Mouse (Mus musculus) heart, postnatal 36 days (tissue): ENCODE data around the gene Cd83. TPM values are rescaled to one million over a fixed set of nuclear protein-coding genes. Genes with fewer than 3 reads are reported as not detected.
A peak's percentile ranks its signal among the peaks of the same experiment; 100 is the strongest.

Source experiments
- DNase-seq, 2 experiments: peaks; one replicate each; pipeline ENCODE4 v3.0.0; 2021 to 2022
- intact Hi-C: fragments of 180-260 bp; cut with DNase I; formaldehyde crosslinking; loops from one replicate; pipeline ENCODE4 v1.15.1; 2025
- total RNA-seq, 2 experiments: library from RNA; stranded (reverse); gene quantifications; 2 replicates each; pipeline ENCODE4 v1.2.3; 2021

Cd83 gene
- total RNA-seq, result 1 to 10 TPM; 4.1 to 4.5 TPM

GRCm38 (mm10) chr13:43784725-43785711 is at the start of gene Cd83:
Gene Cd83 (plus strand): TSS chr13:43784775.
- intact Hi-C loops, result no loop called here
- DNase-seq, result peak; percentile 79 to 80

DNA sequence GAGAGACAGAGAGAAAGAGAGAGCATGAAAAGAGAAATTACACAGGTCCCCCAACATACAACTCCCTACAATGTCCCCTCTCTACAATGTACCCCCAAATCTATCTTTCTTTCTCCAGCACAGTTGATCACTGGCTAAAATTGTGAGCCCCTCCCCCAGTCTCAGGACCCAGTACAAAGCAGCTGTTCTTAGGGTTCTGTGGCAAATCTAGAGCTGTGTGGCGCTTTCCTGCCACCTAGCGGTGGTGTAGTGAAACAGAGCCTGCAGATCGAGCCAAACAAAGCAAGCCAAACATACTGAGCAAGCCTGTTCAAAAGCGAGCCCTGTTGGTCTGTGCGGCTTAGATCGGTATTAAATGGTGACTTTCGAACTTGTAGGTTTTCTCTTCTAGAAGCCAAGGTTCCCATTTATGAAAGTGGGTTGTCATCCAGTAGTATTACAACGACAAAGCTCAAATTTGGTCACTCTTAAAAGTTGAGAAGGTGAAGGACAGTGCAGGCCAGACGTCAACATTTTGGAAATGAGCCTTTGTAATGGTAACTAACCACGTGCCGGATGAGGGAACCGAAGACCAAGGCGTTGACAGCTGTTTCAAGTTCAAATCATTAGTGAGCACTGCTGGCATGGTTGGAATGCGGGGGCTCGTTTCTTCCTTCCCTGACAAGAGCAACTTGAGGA is 44.8 kb upstream of the Cd83 start:
- DNase-seq, result peak; percentile 80
- intact Hi-C loops, result loop anchor here (1.0 to 5.0 kb wide), 2 partner anchors 143 to 567 kb away; partner anchors contain the start of gene Tbc1d7

DNA sequence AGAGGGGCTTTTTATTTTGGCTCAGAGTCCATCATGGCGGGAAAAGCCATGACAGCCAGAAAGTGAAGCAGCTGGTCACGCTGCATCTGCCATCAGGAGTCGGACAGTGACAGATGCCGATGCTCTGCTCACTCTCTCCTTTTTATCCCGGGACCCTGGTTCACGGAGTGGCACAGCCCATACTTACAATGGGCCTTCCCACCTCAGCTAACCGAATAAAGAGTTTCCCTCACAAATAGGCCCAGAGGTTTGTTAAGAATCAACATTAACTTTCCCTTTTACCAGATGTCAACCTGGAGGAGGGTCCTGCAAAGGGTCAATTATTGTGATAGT is 44.3 kb upstream of the Cd83 start:
- DNase-seq, result no peak
- intact Hi-C loops, result no loop called here

GRCm38 (mm10) chr13:43742677-43743076 is 41.9 kb upstream of the Cd83 start:
- DNase-seq, result no peak
- intact Hi-C loops, result no loop called here

DNA sequence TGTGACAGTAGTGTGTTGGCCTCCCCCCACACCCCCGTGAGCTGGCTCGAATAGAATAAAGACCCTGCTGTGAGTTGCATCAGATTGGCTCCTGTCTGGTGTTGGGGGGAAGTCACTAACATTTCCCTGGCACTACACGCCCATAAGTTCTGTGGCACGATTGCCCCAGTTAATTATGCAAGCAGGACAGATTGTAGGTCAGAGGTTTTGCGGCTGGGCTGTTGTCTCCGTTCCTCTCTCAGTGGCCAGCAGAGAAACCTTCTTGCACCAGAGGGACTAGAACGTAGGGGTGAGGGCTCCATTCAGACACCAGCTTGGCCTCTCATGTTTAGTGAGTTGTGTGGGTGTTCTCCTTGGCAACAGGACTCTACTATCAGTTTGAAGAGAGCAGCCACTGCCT is 40.3 kb upstream of the Cd83 start:
- no peak for DNase-seq
- intact Hi-C loops, result no loop called here

DNA sequence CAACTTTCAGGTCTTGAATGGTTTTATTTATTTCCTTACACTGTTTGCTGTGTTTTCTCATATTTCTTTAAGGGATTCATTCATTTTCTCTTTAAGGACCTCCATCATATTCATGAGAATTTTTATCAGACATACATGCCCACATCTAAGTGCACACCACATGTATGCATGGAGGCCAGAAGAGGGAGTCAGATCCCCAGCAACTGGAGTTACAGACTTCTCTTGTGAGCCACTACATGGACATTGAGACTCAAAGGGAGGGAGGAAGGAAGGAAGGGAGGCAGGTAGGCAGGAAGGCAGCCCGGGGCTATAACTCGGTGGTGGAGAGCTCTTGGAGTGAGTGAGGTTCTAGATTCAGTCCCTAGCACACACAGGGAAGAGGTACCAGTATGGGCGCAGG is 34.3 kb upstream of the Cd83 start:
- intact Hi-C loops, result no loop called here
- no peak for DNase-seq

GRCm38 (mm10) chr13:43750966-43751365 is 33.6 kb upstream of the Cd83 start:
- DNase-seq, result no peak
- intact Hi-C loops, result no loop called here

- intact Hi-C loops, result no loop called here
- no peak for DNase-seq
These were observed 32.2 kb upstream of the Cd83 start for GRCm38 (mm10) chr13:43752407-43752806.

- DNase-seq, result no peak
- intact Hi-C loops, result no loop called here
These were observed 30.9 kb upstream of the Cd83 start for GRCm38 (mm10) chr13:43753652-43754051.

DNA sequence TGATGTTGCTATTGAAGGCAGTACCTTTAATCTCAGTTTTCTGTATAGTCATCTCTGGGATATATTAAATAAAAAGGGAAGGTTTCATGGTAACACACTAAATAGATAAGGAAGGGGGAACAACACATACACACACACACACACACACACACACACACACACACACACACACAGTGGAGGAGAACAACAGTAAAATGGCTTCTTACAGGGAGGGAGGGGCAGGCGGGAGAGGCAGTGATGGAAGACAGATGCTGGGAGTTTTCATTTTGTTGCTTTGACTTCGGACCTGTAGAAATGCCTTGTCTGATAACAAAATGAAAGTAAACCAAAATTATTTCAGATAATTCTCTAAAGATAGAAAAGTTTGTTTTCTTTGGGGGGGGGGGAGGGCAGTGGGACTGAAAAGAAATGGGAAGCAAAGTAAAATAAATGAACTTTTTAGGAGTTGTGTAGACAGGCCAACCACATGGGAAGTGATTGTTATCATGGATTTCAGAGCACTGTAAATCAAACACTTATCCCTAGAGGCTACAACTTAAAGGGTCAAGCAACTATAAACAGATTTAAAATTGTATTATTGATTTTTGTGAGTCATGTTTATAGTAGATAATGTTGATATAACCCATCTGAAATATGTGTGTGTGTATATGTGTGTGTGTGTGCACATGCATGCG is 30.0 kb upstream of the Cd83 start:
- no peak for DNase-seq
- intact Hi-C loops, result no loop called here

DNA sequence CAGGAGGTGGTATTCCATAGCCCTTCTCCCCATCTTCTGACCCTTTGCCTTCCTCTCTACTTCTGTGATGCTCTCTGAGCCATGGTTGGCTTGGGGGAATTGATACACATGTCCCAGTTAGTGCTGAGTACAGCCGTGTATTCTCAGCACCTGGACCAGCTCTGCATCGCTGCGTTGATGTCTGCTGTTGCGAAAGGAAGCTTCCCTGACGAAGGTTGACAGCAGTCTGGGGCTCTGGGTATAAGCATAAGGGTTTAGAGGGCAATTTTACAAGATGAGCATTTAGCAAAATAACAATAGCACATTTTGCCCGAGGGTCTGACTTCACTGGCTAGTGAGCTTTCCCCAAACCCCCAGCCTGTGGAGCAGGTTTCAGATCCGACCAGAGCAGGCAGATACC is 29.0 kb upstream of the Cd83 start:
- no peak for DNase-seq
- intact Hi-C loops, result no loop called here

DNA sequence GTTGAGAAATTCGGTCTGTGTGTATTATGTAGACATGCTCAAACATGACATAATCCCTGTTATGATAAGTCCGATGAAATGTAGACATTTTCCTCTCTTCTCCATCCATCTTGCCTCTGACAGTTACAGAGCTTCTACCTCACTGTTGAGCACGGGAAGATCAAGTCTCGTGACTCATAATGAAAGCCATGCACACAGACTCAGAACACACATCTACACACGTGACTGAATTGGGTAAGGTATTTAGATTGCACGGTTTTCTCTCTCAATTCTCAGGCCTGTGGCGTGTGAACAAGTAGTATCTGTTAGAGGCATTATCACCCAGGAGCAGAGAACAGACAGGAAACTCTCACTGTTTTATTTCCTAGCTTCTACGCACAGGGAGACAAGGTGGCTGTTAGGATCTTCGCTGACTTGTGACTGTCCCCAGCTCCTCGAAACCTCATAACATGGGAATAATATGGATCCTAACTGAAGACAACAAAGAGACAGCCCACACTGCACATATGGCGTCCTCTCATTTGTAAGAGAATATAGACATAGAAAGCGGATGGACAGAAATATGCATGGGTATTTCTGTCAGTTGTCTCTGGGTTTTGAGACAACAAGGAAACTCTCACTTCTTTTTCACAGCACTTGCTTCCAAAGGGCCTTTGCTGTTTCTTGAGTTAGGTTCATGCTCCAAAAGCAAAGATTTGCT is 23.3 kb upstream of the Cd83 start:
- intact Hi-C loops, result no loop called here
- no peak for DNase-seq

GRCm38 (mm10) chr13:43762901-43763300 is 21.7 kb upstream of the Cd83 start:
- DNase-seq, result no peak
- intact Hi-C loops, result no loop called here

DNA sequence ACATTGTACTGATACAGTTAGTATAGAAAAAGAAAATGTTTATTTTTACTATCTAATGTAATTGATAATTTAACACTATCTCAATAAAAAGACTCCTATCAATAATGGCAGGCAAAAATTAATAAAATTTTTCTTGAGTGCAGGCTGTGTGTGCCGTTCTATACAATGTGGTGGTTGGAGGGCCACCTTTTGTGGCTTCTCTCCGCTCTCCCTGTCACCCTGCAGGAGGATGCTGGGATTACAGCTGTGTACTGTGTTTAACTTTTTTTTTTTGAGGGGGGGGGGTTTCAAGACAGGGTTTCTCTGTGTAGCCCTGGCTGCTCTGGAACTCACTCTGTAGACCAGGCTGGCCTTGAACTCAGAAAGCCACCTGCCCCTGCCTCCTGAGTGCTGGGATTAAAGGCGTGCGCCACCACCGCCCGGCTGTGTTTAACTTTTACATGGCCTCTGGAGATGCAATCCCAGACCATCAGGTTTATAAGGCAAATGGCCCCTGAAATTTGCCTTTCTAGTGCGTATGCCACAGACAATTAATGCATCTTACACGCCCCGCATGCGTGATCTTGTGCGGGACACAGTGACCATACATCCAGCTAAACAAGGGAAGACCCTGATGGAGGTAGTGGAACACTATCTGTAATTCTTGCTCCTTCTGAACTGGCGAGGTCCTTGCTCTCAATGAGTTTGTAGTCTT is 21.1 kb upstream of the Cd83 start:
- intact Hi-C loops, result no loop called here

GRCm38 (mm10) chr13:43763995-43764579 is 20.5 kb upstream of the Cd83 start:
- intact Hi-C loops, result no loop called here
- DNase-seq, result peak; percentile 46 to 59

More for the DNA sequence above, 21.1 kb upstream of the Cd83 start:
- DNase-seq, result no peak

DNA sequence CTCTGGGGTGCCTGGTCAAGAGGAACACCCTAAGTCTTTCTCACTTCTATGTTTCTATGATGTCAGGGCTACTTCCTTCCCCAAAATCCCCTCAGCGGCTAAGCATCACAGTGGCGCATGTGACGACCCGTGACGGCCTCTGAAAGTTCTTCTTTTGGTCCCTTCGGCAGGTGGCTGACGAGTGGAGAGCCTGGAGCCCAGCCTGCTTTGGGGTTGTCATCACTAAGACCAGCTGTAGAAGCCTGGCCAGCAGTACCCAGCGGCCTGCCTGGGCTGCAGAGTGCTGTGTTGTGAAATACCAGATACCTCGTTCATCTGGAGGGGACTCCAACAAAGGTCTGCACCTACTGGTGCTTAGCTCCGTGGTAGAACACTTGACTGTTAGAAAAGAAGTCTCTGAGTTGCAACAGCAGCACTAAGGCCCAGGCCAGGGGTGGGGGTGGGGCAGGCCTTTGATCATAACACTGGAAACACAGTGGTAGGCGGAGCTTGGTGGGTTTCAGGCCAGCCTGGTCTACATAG is 19.2 kb upstream of the Cd83 start:
- DNase-seq, result peak in 1 of 2 experiments; percentile 46
- intact Hi-C loops, result no loop called here

GRCm38 (mm10) chr13:43766786-43767680 is 17.5 kb upstream of the Cd83 start:
- intact Hi-C loops, result no loop called here
- no peak for DNase-seq

- DNase-seq, result no peak
- intact Hi-C loops, result no loop called here
These were observed 11.6 kb upstream of the Cd83 start for GRCm38 (mm10) chr13:43773020-43773419.
